ENCODE assay signal across 7 mouse cellular contexts in genomic region chr1:42629465-42630261, GRCm38 (mm10).
DNase-seq lines count a peak whose midpoint lies in the region; ATAC-seq and TF ChIP-seq lines count a peak whose summit lies in the region.

No protein-coding gene starts in this region.

- H3K27me3 ChIP-seq in embryonic facial prominence, embryonic 13.5 days = peaks cover 7% of the 10 kb centered on the region; the same call in 1 of the 2 replicates
- no peaks in the 10 kb centered on the region; the same call in 1 of the 2 replicates for H3K27me3 ChIP-seq in kidney, adult 2 months (replicated peaks; ENCODE audit: control insufficient read depth, insufficient read depth, low read length)
- 0 out of 2 replicates have a peak, but pooled peaks cover 2% of the 10 kb centered on the region for H3K27me3 ChIP-seq in midbrain, embryonic 10.5 days (ENCODE audit: low read depth, poor library complexity, severe bottlenecking)
- H3K27me3 ChIP-seq in cerebellum, adult 2 months (ENCODE audit: control insufficient read depth, insufficient read depth, low read length) = no peaks in the 10 kb centered on the region

- ATAC-seq in embryonic facial prominence, embryonic 13.5 days (ENCODE audit: insufficient number of reproducible peaks, insufficient read depth, low FRiP score, low TSS enrichment, low read depth) = peak; percentile 75; the same call in 1 of the 2 replicates

- 15% methylated on average over 14 of the region's 14 CpGs for WGBS in embryonic facial prominence, embryonic 13.5 days
- 23% methylated on average over 14 of the region's 14 CpGs for WGBS in kidney, adult 2 months
- 34% methylated on average over 14 of the region's 14 CpGs for WGBS in midbrain, embryonic 10.5 days
- WGBS in cerebellum, adult 2 months = 14% methylated on average over 14 of the region's 14 CpGs

- TF ChIP-seq CTCF in kidney, adult 2 months (conservative IDR thresholded peaks at IDR 0.05; ENCODE audit: insufficient read depth, insufficient read length, low read depth, low read length) = no peak
- no peak for TF ChIP-seq CTCF in cerebellum, adult 2 months (IDR thresholded peaks at IDR 0.05; ENCODE audit: borderline replicate concordance, insufficient read depth, low read depth, low read length)

- peak; percentile 58 for DNase-seq in embryo, embryonic 11 days
- peak; percentile 56 for DNase-seq in kidney, adult 2 months
- peak; percentile 31 for DNase-seq in midbrain, embryonic 10.5 days (ENCODE audit: low spot score)
- DNase-seq in thymus, postnatal 36 days = no peak
- no peak for DNase-seq in spleen, adult 12 weeks (ENCODE audit: low spot score)
- DNase-seq in cerebellum, adult 2 months = no peak

- H3K4me1 ChIP-seq in embryonic facial prominence, embryonic 13.5 days = peaks cover 24% of the 10 kb centered on the region
- peaks cover 6% of the 10 kb centered on the region for H3K4me1 ChIP-seq in kidney, adult 2 months (ENCODE audit: control insufficient read depth, insufficient read depth, low read length)
- peaks cover 74% of the 10 kb centered on the region for H3K4me1 ChIP-seq in midbrain, embryonic 10.5 days
- H3K4me1 ChIP-seq in cerebellum, adult 2 months (ENCODE audit: control insufficient read depth, insufficient read depth, low read length) = peaks cover 2% of the 10 kb centered on the region; the same call in 1 of the 2 replicates

- H3K4me3 ChIP-seq in embryonic facial prominence, embryonic 13.5 days = 0 out of 2 replicates have a peak overlapping the region, but pooled peaks have one; percentile 6
- H3K4me3 ChIP-seq in kidney, adult 2 months (ENCODE audit: insufficient read depth, low read depth, low read length) = no peak overlapping the region
- 0 out of 2 replicates have a peak overlapping the region, but pooled peaks have one; percentile 1 for H3K4me3 ChIP-seq in midbrain, embryonic 10.5 days
- no peak overlapping the region for H3K4me3 ChIP-seq in cerebellum, adult 2 months (replicated peaks; ENCODE audit: insufficient read depth, low read depth, low read length)

- peak overlapping the region; percentile 46; the same call in 1 of the 2 replicates for H3K9ac ChIP-seq in embryonic facial prominence, embryonic 13.5 days

- no peak for TF ChIP-seq POLR2A in kidney, adult 2 months (IDR thresholded peaks at IDR 0.05; ENCODE audit: low read depth, low read length)
- TF ChIP-seq POLR2A in cerebellum, adult 2 months (IDR thresholded peaks at IDR 0.05; ENCODE audit: borderline replicate concordance, insufficient read depth, low read length) = no peak

- H3K27ac ChIP-seq in embryonic facial prominence, embryonic 13.5 days = peak overlapping the region; percentile 65
- no peak overlapping the region for H3K27ac ChIP-seq in kidney, adult 2 months (ENCODE audit: insufficient read depth, low read depth, low read length)
- H3K27ac ChIP-seq in midbrain, embryonic 10.5 days (replicated peaks) = peak overlapping the region; percentile 79
- no peak overlapping the region for H3K27ac ChIP-seq in cerebellum, adult 2 months (ENCODE audit: insufficient read depth, low read length)

- H3K9me3 ChIP-seq in embryonic facial prominence, embryonic 13.5 days = no peaks in the 10 kb centered on the region
- no peaks in the 10 kb centered on the region for H3K9me3 ChIP-seq in midbrain, embryonic 10.5 days (replicated peaks)

- peak overlapping the region; percentile 49 for H3K4me2 ChIP-seq in embryonic facial prominence, embryonic 13.5 days

- no peaks in the 10 kb centered on the region for H3K36me3 ChIP-seq in embryonic facial prominence, embryonic 13.5 days
- H3K36me3 ChIP-seq in kidney, adult 2 months (ENCODE audit: control insufficient read depth, insufficient read depth, low read length) = no peaks in the 10 kb centered on the region
- H3K36me3 ChIP-seq in midbrain, embryonic 10.5 days = peaks cover 3% of the 10 kb centered on the region; the same call in 1 of the 2 replicates

Comparison
In these comparisons a context has a peak if more than half of its experiments do, and no peak if none do; other contexts are left out.
1. DNase-seq: peak in embryo, embryonic 11 days (single experiment), kidney, adult 2 months (single experiment) and midbrain, embryonic 10.5 days (single experiment); none in thymus, postnatal 36 days (0 of 2), spleen, adult 12 weeks (single experiment) and cerebellum, adult 2 months (0 of 2).
2. H3K27ac ChIP-seq: peak in embryonic facial prominence, embryonic 13.5 days (single experiment) and midbrain, embryonic 10.5 days (single experiment); none in kidney, adult 2 months (single experiment) and cerebellum, adult 2 months (single experiment).
3. H3K4me3 ChIP-seq: peak in embryonic facial prominence, embryonic 13.5 days (single experiment) and midbrain, embryonic 10.5 days (single experiment); none in kidney, adult 2 months (single experiment) and cerebellum, adult 2 months (single experiment).